Mouse (Mus musculus) intestine, postnatal 0 days (tissue): ENCODE results near the gene Cyp2f2. TPM values are rescaled to one million over a fixed set of nuclear protein-coding genes. Genes with fewer than 3 reads are reported as not detected.

Experiments used
- ATAC-seq: fragments of 200-750 bp; cut with Nextera tagmentation; 2 replicates; pipeline ENCODE4 v1.8.0; 2017; ENCODE audit warnings: mild to moderate bottlenecking, moderate TSS enrichment, moderate library complexity
- H3K27ac ChIP-seq: fragments of 300-500 bp; sonication (generic); 2 replicates; pipeline ENCODE4 v1.5.1; 2014; ENCODE audit warnings: mild to moderate bottlenecking, low read depth, low read length, moderate library complexity
- H3K27me3 ChIP-seq: fragments of 300-500 bp; sonication (generic); replicated peaks from 2 replicates; pipeline ENCODE4 v1.6.1; 2014; ENCODE audit warnings: low read length, mixed read lengths; ENCODE audit not compliant: control insufficient read depth, insufficient read depth
- H3K36me3 ChIP-seq: fragments of 300-500 bp; sonication (generic); 2 replicates; pipeline ENCODE4 v1.6.1; 2014; ENCODE audit warnings: mild to moderate bottlenecking, moderate library complexity; ENCODE audit not compliant: control insufficient read depth, insufficient read depth
- H3K4me1 ChIP-seq: fragments of 300-500 bp; sonication (generic); replicated peaks from 2 replicates; pipeline ENCODE4 v1.6.1; 2014; ENCODE audit warnings: antibody characterized with exemption, low read length, mixed read lengths; ENCODE audit not compliant: control insufficient read depth, insufficient read depth
- H3K4me2 ChIP-seq: fragments of 300-500 bp; sonication (generic); replicated peaks from 2 replicates; pipeline ENCODE4 v1.6.1; 2014; ENCODE audit warnings: low read depth, mild to moderate bottlenecking, moderate library complexity
- H3K4me3 ChIP-seq: fragments of 300-500 bp; sonication (generic); 2 replicates; pipeline ENCODE4 v1.5.1; 2014; ENCODE audit warnings: low read depth, low read length
- H3K9ac ChIP-seq: fragments of 300-500 bp; sonication (generic); 2 replicates; pipeline ENCODE4 v1.6.1; 2014; ENCODE audit warnings: mild to moderate bottlenecking, low read depth, low read length
- H3K9me3 ChIP-seq: fragments of 300-500 bp; sonication (generic); 2 replicates; pipeline ENCODE4 v1.6.1; 2016; ENCODE audit warnings: mixed run types; ENCODE audit not compliant: control insufficient read depth
- CTCF ChIP-seq: sonication (generic); IDR thresholded peaks from 2 replicates; pipeline ENCODE4 v1.5.1; 2016; ENCODE audit warnings: low read depth, mild to moderate bottlenecking, control low read depth, antibody characterized with exemption, moderate library complexity
- WGBS: fragments of 180-500 bp; shearing (Covaris S2); extraction: QIAGEN DNeasy Blood & Tissue Kit; methylation state at CpG from one replicate; pipeline ENCODE4 v1.1.7; 2014; 5-methylcytosine and 5-hydroxymethylcytosine counted together
- polyA plus RNA-seq: library from polyadenylated mRNA; unstranded; fragments of >200 nt; fragmentation: Nextera tagmentation; extraction: Ambion mirVana; gene quantifications from 2 replicates; pipeline ENCODE4 v1.2.1, GENCODE M21; 2015

The Cyp2f2 gene
- polyA plus RNA-seq, 1 experiment from 2014 or later = 0.42 TPM

GRCm38 (mm10) chr7:27167475-27168094 is 47.9 kb downstream of the Cyp2f2 start:
- TF ChIP-seq CTCF = no peak
- ATAC-seq = no peak
- Histone ChIP-seq H3K27ac (peak overlapping the region; percentile 99), H3K9me3 (no peaks in the 10 kb centered on the region), H3K4me1 (peaks cover 10% of the 10 kb centered on the region), H3K36me3 (peaks cover 36% of the 10 kb centered on the region), H3K27me3 (no peaks in the 10 kb centered on the region), H3K4me2 (peak overlapping the region; percentile 77), H3K4me3 (peak overlapping the region; percentile 75), H3K9ac (peak overlapping the region; percentile 86)
- 71% methylated on average over 11 of the region's 11 CpGs for WGBS

- Histone ChIP-seq H3K27me3 (no peaks in the 10 kb centered on the region), H3K4me1 (peaks cover 5% of the 10 kb centered on the region), H3K4me3 (no peak overlapping the region), H3K9me3 (no peaks in the 10 kb centered on the region), H3K9ac (no peak overlapping the region), H3K4me2 (no peak overlapping the region), H3K36me3 (peaks cover 36% of the 10 kb centered on the region), H3K27ac (no peak overlapping the region)
- whole genome bisulfite sequencing = 75% methylated on average over 5 of the region's 5 CpGs
- no peak for TF ChIP-seq CTCF
- ATAC-seq = no peak
These were observed 48.7 kb downstream of the Cyp2f2 start for GRCm38 (mm10) chr7:27168371-27168770.

- peaks cover 44% of the 10 kb centered on the region for H3K36me3 ChIP-seq
- ATAC-seq = no peak
- H3K27ac ChIP-seq = no peak overlapping the region
- no peak overlapping the region for H3K4me2 ChIP-seq
- no peaks in the 10 kb centered on the region for H3K27me3 ChIP-seq
- H3K4me3 ChIP-seq = no peak overlapping the region
- 93% methylated on average over 3 of the region's 3 CpGs for WGBS
- no peaks in the 10 kb centered on the region for H3K9me3 ChIP-seq
- no peak overlapping the region for H3K9ac ChIP-seq
- TF ChIP-seq CTCF = no peak
- no peaks in the 10 kb centered on the region; the same call in 1 of the 2 replicates for H3K4me1 ChIP-seq
These were observed 51.3 kb downstream of the Cyp2f2 start for GRCm38 (mm10) chr7:27170981-27171380.

GRCm38 (mm10) chr7:27174496-27174895 is 54.8 kb downstream of the Cyp2f2 start:
- H3K27ac ChIP-seq = no peak overlapping the region
- no peaks in the 10 kb centered on the region for H3K27me3 ChIP-seq
- H3K4me1 ChIP-seq = no peaks in the 10 kb centered on the region
- WGBS = 96% methylated on average over 15 of the region's 15 CpGs
- H3K4me3 ChIP-seq = no peak overlapping the region
- peaks cover 44% of the 10 kb centered on the region for H3K36me3 ChIP-seq
- H3K4me2 ChIP-seq = no peak overlapping the region
- TF ChIP-seq CTCF = no peak
- H3K9me3 ChIP-seq = no peaks in the 10 kb centered on the region
- H3K9ac ChIP-seq = no peak overlapping the region
- ATAC-seq = no peak

GRCm38 (mm10) chr7:27174896-27175295 is 55.2 kb downstream of the Cyp2f2 start:
- no peak overlapping the region for H3K9ac ChIP-seq
- H3K27ac ChIP-seq = no peak overlapping the region
- no peak overlapping the region for H3K4me3 ChIP-seq
- peaks cover 44% of the 10 kb centered on the region for H3K36me3 ChIP-seq
- TF ChIP-seq CTCF = no peak
- H3K27me3 ChIP-seq = no peaks in the 10 kb centered on the region
- no peak overlapping the region for H3K4me2 ChIP-seq
- WGBS = 96% methylated on average over 7 of the region's 7 CpGs
- ATAC-seq = no peak
- no peaks in the 10 kb centered on the region for H3K4me1 ChIP-seq
- H3K9me3 ChIP-seq = no peaks in the 10 kb centered on the region

- peaks cover 22% of the 10 kb centered on the region for H3K36me3 ChIP-seq
- 20% methylated on average over 4 of the region's 4 CpGs for WGBS
These were observed 58.2 kb downstream of the Cyp2f2 start for GRCm38 (mm10) chr7:27177942-27178323.

More at GRCm38 (mm10) chr7:27177942-27178323, 58.2 kb downstream of the Cyp2f2 start:
- H3K27ac ChIP-seq = peak overlapping the region; percentile 95; the same call in 1 of the 2 replicates
- no peaks in the 10 kb centered on the region for H3K9me3 ChIP-seq
- H3K4me3 ChIP-seq = peak overlapping the region; percentile 81
- H3K27me3 ChIP-seq = no peaks in the 10 kb centered on the region
- TF ChIP-seq CTCF = no peak
- peak overlapping the region; percentile 66 for H3K4me2 ChIP-seq
- no peaks in the 10 kb centered on the region for H3K4me1 ChIP-seq
- H3K9ac ChIP-seq = peak overlapping the region; percentile 65; the same call in 1 of the 2 replicates
- ATAC-seq = peak; percentile 3
